Mouse (Mus musculus) forebrain, embryonic 10.5 days (tissue): Measurements from ENCODE around the gene Setd1b. TPM values are rescaled to one million over a fixed set of nuclear protein-coding genes. Genes with fewer than 3 reads are reported as not detected.

Experiments used
- DNase-seq: peaks from one replicate; pipeline ENCODE4 v3.0.0-alpha.2; 2017; ENCODE audit warnings: low spot score; ENCODE audit errors: extremely low spot score
- H3K27ac ChIP-seq: fragments of 300-500 bp; sonication (generic); 2 replicates; pipeline ENCODE4 v1.5.1; 2016; ENCODE audit warnings: mild to moderate bottlenecking
- H3K27me3 ChIP-seq: fragments of 300-500 bp; sonication (generic); 2 replicates; pipeline ENCODE4 v1.6.1; 2016; ENCODE audit warnings: mild to moderate bottlenecking; ENCODE audit not compliant: poor library complexity, severe bottlenecking
- H3K36me3 ChIP-seq: fragments of 300-500 bp; sonication (generic); replicated peaks from 2 replicates; pipeline ENCODE4 v1.6.1; 2016; ENCODE audit warnings: mild to moderate bottlenecking, moderate library complexity
- H3K4me1 ChIP-seq: fragments of 300-500 bp; sonication (generic); 2 replicates; pipeline ENCODE4 v1.6.1; 2016
- H3K4me3 ChIP-seq: fragments of 300-500 bp; sonication (generic); 2 replicates; pipeline ENCODE4 v1.5.1; 2016; ENCODE audit warnings: mild to moderate bottlenecking, moderate library complexity
- H3K9me3 ChIP-seq: fragments of 300-500 bp; sonication (generic); 2 replicates; pipeline ENCODE4 v1.6.1; 2016; ENCODE audit warnings: mild to moderate bottlenecking, moderate library complexity
- WGBS: fragments of 180-500 bp; shearing (Covaris S2); methylation state at CpG from one replicate; pipeline ENCODE4 v1.1.7; 2016; 5-methylcytosine and 5-hydroxymethylcytosine counted together
- polyA plus RNA-seq: library from polyadenylated mRNA; unstranded; fragments of >200 nt; fragmentation: Nextera tagmentation; extraction: Ambion mirVana; gene quantifications from 2 replicates; pipeline ENCODE4 v1.2.1, GENCODE M21; 2016

Gene Setd1b
- polyA plus RNA-seq, 1 experiment from 2014 or later = 8.1 TPM

DNA sequence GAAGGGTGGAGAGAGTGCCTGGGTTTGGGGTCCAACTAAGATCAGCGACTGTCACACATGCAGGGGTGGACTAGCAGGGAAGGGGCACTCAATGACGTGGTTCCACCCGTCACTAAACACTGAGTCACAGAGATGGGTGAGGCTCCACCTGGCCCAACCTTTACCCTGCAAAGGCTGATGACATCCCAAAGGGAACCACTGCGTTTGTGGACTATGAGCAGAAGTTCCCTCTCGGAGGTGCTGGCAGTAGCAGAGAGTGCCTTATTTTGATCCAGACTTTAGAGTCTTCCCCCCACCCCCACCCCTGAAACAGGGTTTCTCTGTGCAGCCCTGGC is 11.2 kb upstream of the Setd1b start:
- Histone ChIP-seq H3K9me3 (no peaks in the 10 kb centered on the region), H3K27ac (no peak overlapping the region), H3K4me1 (peaks cover 54% of the 10 kb centered on the region), H3K4me3 (no peak overlapping the region), H3K27me3 (peaks cover 20% of the 10 kb centered on the region), H3K36me3 (peaks cover 53% of the 10 kb centered on the region)
- 85% methylated on average over 5 of the region's 5 CpGs for WGBS
- DNase-seq = no peak

DNA sequence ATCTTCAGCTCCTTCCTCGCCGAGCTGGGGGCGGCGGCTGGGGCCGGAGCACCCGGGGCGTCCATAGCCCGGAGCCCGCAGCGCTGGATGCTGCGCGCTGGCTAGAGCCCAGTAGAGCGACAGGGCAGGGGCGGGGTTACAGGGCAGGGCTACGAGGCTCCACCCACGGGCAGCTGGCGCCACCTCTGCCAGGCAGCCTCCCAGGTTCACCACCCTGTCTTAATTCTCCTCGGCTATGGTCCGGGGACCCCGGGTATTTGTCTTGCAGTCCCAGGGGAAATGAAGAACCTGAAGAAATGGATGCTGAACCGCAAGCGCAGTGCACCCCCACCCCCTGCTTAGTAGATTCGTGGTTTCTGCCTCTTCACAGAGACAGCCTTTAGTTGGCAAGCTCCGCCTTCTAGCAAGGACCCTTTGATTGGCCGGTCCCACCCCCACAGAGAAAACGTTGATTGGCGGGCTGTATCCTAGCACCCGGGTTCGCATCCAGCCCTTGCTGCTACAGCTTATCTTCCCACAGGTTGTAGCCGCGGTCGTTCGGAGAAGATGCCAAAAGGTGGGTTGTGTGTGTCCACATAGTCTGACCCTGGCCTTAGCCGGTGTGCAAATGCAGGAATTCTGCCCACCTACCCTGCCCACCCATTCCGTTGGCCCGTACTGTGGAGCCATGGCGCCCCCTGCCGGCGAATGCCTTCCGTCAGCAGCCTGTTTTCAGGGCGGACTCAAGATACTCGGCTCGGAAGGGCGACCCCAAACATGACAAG is 9.5 kb upstream of the Setd1b start, which contains the start of gene Rhof:
Rhof (minus strand) TSS at position 385 of the 764 bp plus-strand sequence.
- peaks cover 20% of the 10 kb centered on the region for H3K27me3 ChIP-seq
- WGBS = 2% methylated on average over 44 of the region's 44 CpGs
- peaks cover 68% of the 10 kb centered on the region for H3K4me1 ChIP-seq

DNA sequence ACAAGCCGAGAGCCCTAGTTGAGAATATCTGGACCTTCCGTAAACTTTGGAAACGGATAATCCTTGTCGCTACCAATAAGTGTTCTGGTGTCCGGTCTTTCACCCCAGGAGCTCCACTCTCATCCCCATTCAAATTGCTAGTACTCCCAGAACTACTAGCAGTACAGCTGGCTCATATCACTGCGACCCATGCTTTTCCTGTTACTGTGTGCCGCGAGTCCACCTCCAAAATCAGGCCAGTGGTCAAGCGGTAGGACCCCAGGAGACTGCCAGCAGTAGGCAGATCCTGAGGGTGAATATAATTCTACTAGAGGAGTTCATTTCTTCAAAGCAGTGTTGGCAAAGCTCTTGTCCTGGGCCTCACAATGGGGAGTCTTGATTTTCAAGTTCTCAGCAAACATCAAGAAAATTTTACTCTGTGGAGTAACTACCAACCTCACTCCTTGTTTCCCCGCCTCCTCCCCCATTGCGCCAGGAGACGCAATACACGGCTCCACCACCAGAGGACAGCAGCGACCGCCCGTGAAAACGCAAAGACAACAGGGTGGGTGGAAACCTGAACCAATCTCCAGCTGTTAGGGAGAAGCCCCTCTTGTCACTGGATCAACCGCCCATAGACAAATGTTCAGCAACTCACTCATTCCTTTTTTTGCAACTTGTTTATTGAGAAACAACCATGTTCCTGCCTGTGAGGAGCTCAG is 8.8 kb upstream of the Setd1b start:
- H3K36me3 ChIP-seq = peaks cover 58% of the 10 kb centered on the region
- 0 out of 2 replicates have a peak overlapping the region, but pooled peaks have one; percentile 100 for H3K27ac ChIP-seq
- H3K4me3 ChIP-seq = peak overlapping the region; percentile 98; the same call in 1 of the 2 replicates
- 19% methylated on average over 18 of the region's 18 CpGs for WGBS
- peak; percentile 87 for DNase-seq
- H3K4me1 ChIP-seq = peaks cover 76% of the 10 kb centered on the region
- no peaks in the 10 kb centered on the region for H3K9me3 ChIP-seq
- peaks cover 20% of the 10 kb centered on the region for H3K27me3 ChIP-seq

More for the DNA sequence above, 9.5 kb upstream of the Setd1b start, which contains the start of gene Rhof:
- peak; percentile 74 for DNase-seq
- Histone ChIP-seq H3K27ac (peak within 1 kb of the TSS; percentile 100; the same call in 1 of the 2 replicates), H3K4me3 (peak within 1 kb of the TSS; percentile 98), H3K36me3 (peaks cover 58% of the 10 kb centered on the region), H3K9me3 (no peaks in the 10 kb centered on the region)

DNA sequence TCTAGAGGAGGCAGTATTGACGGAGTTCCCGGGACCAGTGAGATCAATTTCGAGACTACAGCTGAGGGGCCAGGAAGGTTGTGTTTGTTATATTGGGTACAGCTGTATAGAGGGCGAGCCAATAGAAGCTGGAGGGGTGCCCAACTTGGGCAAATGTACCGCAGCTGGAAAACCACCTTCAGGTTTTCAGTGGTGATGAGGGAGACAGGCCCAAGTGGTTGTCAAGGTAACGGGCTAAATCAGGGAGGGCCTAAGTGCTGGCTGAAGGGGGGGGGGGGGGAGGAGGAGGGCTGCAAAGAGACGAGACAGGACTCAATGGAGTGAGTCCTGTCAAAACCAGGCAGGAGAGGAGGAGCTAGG is 8.2 kb upstream of the Setd1b start:
- Histone ChIP-seq H3K4me3 (peak overlapping the region; percentile 98; the same call in 1 of the 2 replicates), H3K27me3 (peaks cover 20% of the 10 kb centered on the region), H3K9me3 (no peaks in the 10 kb centered on the region), H3K27ac (peak overlapping the region; percentile 100; the same call in 1 of the 2 replicates), H3K4me1 (peaks cover 81% of the 10 kb centered on the region), H3K36me3 (peaks cover 58% of the 10 kb centered on the region)
- WGBS = 37% methylated on average over 6 of the region's 7 CpGs
- no peak for DNase-seq

DNA sequence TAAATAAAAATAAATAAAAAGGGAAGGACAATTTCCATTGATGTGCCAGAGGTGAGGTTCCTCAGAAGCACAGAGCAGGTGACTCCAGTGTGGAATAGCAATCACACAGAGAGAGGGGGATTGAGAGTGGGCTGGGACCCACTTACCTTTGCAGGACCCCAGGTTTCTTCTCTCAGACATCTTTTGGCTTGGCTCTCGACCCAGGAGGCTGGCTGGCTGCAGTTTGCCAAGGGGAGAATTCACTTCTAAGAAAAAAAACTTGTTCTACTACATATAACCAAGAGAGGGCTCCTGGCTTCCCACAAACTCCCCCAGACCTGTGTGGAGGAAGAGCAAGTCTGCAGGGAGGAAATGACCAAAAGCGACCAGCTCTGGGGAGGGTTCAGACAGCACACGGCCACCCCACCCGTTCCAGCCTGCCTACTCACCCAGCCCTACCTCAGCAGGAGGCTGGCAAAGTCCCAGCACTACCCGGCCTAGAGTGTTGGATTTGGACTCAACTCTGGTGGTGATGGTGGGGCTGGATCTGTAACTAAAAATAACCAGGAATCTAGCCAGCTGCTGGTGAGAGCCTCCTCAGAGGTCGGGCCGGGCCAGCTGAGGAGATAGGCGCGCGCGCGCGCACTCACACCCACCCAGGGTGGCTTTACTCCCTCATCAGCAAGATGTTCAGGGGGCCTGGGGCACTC is 7.7 kb upstream of the Setd1b start:
- H3K4me3 ChIP-seq = peak overlapping the region; percentile 98
- peaks cover 84% of the 10 kb centered on the region for H3K4me1 ChIP-seq
- H3K36me3 ChIP-seq = peaks cover 54% of the 10 kb centered on the region
- H3K27ac ChIP-seq = peak overlapping the region; percentile 100
- H3K27me3 ChIP-seq = peaks cover 20% of the 10 kb centered on the region
- no peaks in the 10 kb centered on the region for H3K9me3 ChIP-seq
- 34% methylated on average over 13 of the region's 13 CpGs for WGBS
- DNase-seq = no peak

DNA sequence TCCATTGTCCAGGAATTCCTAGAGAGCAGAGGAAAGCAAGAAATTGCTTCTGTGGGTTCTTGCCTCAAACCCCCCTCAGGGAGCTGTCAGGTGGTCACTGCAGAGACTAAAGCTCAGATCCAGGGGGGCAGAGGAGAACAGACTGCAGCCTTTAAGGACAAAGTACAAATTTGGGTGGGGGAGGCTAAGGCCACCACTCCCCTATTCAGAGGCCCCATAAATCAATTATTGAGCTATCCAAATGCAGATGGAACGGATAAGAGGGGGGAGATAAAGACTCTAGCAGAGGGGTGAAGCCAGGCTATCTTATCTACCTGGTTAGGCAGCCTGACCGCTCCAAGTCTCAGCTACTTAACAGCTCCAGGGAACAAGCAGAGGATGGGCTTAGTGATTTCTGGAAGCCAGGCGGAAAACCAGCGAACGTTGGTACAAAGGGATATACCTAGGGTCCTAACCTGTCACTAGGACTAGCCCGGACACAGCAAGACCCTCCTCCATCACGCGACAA is 7.1 kb upstream of the Setd1b start:
- DNase-seq = no peak
- H3K4me1 ChIP-seq = peaks cover 87% of the 10 kb centered on the region
- peaks cover 20% of the 10 kb centered on the region for H3K27me3 ChIP-seq
- peak overlapping the region; percentile 98 for H3K4me3 ChIP-seq
- H3K9me3 ChIP-seq = no peaks in the 10 kb centered on the region
- peak overlapping the region; percentile 100 for H3K27ac ChIP-seq
- 17% methylated on average over 8 of the region's 8 CpGs for WGBS
- H3K36me3 ChIP-seq = peaks cover 48% of the 10 kb centered on the region

DNA sequence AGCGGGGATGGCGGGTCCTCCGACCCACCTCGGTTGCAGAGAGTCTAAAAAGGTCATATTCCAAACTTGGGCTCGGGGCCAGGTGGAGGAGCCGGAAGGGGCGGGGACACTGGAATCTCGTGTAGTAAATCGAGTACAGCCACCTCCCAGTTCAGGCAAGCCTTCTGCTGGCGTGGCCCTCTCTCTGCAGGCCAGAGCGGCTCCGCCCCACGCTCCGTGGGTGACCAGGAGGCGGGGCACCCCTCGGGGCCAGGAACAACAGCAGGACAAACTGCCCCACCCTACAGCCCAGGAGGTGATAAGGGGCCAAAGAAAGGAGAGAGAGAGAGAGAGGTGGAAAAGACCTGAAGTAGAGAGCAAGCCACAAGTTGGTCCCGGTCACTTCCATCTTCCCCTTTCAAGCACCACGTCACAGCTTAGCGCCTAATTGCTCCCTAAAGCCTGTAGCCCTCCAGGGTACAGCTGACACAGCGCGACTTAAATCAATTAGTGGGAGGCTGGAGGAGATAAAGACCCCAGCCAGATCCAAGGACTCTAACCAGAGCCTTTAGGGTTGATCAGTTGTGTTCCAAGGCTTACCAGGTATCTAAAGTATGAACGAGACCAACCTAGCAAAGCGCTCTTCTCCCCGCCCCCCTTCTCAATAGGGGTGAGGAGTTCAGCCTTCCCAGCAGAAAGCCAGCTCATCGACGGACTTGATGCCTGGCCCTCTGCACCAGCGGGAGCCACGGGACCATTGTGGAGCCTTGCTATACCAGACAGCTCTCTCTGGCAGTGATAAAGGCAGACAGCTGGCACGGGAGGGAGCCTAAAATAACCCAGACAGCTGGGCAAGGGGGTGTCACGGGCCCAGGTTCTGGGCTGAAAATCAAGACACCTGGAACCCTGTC is 6.3 kb upstream of the Setd1b start:
- Histone ChIP-seq H3K36me3 (peaks cover 40% of the 10 kb centered on the region), H3K4me1 (peaks cover 87% of the 10 kb centered on the region), H3K4me3 (peak overlapping the region; percentile 98), H3K27ac (peak overlapping the region; percentile 100), H3K9me3 (no peaks in the 10 kb centered on the region), H3K27me3 (peaks cover 13% of the 10 kb centered on the region)
- DNase-seq = peak; percentile 64
- 2% methylated on average over 30 of the region's 30 CpGs for WGBS

DNA sequence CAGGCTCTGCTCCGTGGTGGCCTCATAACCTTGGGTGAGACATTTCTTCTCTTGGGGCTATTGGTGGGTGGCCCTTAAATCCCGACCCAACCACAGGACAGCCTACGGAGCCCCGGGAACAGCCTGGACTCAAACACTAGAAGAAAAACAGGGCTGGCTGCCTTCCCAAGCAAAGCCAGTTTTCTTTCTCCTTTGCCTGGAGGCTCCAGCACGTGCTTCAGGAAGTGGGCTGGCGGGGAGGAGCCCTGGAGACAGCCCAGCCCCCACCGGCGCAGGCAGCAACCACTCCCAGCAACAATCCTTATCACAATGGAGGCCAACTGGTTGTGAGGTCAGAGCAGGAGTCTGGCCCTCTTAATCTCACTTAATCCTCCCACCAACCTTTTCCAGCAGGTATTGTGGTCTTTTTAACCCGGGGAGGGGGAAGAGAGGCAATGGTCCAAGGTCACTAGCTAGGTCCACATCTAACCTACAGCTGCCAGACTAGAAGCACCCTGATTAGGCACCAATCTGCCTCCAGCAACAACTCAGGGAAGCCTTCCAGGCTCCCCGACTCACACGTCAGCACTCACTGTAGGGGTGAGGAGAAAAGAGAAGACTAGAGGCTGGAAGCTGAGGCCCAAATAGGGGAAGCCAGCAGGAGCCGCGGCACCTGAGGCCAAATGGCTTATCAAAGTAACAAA is 5.5 kb upstream of the Setd1b start:
- Histone ChIP-seq H3K9me3 (no peaks in the 10 kb centered on the region), H3K4me3 (peak overlapping the region; percentile 98), H3K27ac (peak overlapping the region; percentile 100), H3K27me3 (peaks cover 5% of the 10 kb centered on the region), H3K4me1 (peaks cover 82% of the 10 kb centered on the region), H3K36me3 (peaks cover 34% of the 10 kb centered on the region)
- peak; percentile 77 for DNase-seq
- WGBS = under 1% methylated on average over 13 of the region's 13 CpGs

DNA sequence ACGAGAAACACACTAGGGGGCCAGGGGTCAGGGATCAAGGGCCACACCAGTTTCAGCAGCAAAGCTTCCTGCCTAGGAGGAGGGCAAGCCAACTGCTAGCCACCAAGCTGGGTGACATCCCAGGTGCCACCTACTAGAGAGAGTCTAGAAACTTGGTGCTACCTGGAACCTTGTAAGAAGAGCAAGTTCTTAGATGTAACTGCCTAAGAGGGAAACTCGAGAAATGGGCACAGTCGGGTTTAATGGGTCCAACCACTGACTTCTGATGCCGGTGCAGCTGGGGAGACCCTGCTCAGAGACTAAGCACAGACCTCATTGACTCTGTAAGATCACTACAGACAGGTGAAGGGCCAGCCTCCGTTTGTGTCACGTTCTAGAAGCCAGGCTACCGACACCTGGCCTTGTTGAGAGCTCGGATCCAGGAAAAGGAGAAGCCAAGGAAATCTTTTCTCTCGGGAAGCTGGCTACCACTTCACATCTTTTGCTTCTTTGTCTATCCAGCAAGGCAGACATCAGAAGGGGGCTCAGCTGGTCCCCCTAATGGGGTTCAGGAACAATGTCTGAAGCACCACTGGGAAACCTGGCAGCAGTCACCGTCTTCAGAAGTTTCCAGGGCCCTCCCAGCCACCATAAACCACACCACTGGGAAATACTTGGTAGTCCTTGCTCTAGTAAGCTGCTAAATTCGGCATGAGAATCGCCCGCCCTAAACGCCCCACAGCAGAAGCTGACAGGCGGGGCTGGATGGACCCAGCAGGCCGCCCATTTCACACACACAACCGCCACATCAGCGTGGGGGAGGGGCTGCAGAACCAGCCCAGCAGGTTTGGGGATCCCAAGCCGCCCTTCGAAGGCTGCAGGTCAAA is 4.7 kb upstream of the Setd1b start:
- DNase-seq = peak; percentile 77
- Histone ChIP-seq H3K9me3 (no peaks in the 10 kb centered on the region), H3K27ac (peak overlapping the region; percentile 100), H3K27me3 (no peaks in the 10 kb centered on the region), H3K4me1 (peaks cover 79% of the 10 kb centered on the region), H3K4me3 (peak overlapping the region; percentile 98), H3K36me3 (peaks cover 32% of the 10 kb centered on the region)
- under 1% methylated on average over 20 of the region's 20 CpGs for WGBS

DNA sequence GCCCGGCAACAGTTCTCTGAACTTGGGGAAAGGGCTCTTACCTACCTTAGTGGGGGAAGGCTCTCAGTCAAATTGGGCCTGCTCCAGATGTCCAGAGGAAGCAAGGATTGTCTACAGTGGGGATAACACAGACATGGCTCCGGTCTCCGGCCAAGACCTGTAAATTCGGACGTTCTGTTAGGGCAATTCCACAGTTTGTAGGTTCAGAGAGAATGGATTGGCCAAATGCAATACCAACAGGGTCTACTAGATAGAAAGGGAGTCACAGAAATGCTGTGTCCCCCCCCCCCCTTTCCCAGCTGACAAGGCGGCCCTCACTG is 4.1 kb upstream of the Setd1b start:
- Histone ChIP-seq H3K36me3 (peaks cover 32% of the 10 kb centered on the region), H3K4me1 (peaks cover 73% of the 10 kb centered on the region)

More for the DNA sequence above, 4.1 kb upstream of the Setd1b start:
- DNase-seq = no peak
- Histone ChIP-seq H3K27ac (peak overlapping the region; percentile 100), H3K27me3 (no peaks in the 10 kb centered on the region), H3K9me3 (no peaks in the 10 kb centered on the region), H3K4me3 (peak overlapping the region; percentile 98)
- WGBS = 0% methylated on average over 6 of the region's 6 CpGs
